Mouse (Mus musculus) hindbrain, embryonic 10.5 days (tissue): Measurements from ENCODE around the gene Ccp110. TPM values are rescaled to one million over a fixed set of nuclear protein-coding genes. Genes with fewer than 3 reads are reported as not detected.
A peak's percentile ranks its signal among the peaks of the same experiment; 100 is the strongest.

Experiments used
- DNase-seq: peaks from one replicate; pipeline ENCODE4 v3.0.0-alpha.2; 2017; ENCODE audit warnings: low spot score
- H3K27ac ChIP-seq: fragments of 300-500 bp; sonication (generic); 2 replicates; pipeline ENCODE4 v1.5.1; 2016; ENCODE audit warnings: mild to moderate bottlenecking, moderate library complexity
- H3K27me3 ChIP-seq: fragments of 300-500 bp; sonication (generic); 2 replicates; pipeline ENCODE4 v1.6.1; 2016; ENCODE audit warnings: mild to moderate bottlenecking; ENCODE audit not compliant: poor library complexity, insufficient read depth, severe bottlenecking
- H3K36me3 ChIP-seq: fragments of 300-500 bp; sonication (generic); 2 replicates; pipeline ENCODE4 v1.6.1; 2016; ENCODE audit warnings: mild to moderate bottlenecking, moderate library complexity
- H3K4me1 ChIP-seq: fragments of 300-500 bp; sonication (generic); replicated peaks from 2 replicates; pipeline ENCODE4 v1.6.1; 2016; ENCODE audit warnings: mild to moderate bottlenecking
- H3K4me3 ChIP-seq: fragments of 300-500 bp; sonication (generic); 2 replicates; pipeline ENCODE4 v1.5.1; 2016; ENCODE audit warnings: mild to moderate bottlenecking, moderate library complexity
- H3K9me3 ChIP-seq: fragments of 300-500 bp; sonication (generic); 2 replicates; pipeline ENCODE4 v1.6.1; 2016; ENCODE audit warnings: mild to moderate bottlenecking, moderate library complexity
- WGBS: fragments of 180-500 bp; shearing (Covaris S2); methylation state at CpG from one replicate; pipeline ENCODE4 v1.1.7; 2016; 5-methylcytosine and 5-hydroxymethylcytosine counted together
- polyA plus RNA-seq: library from polyadenylated mRNA; unstranded; fragments of >200 nt; fragmentation: Nextera tagmentation; extraction: Ambion mirVana; gene quantifications from 2 replicates; pipeline ENCODE4 v1.2.1, GENCODE M21; 2016

Gene Ccp110
- polyA plus RNA-seq, 1 experiment from 2014 or later = 28.5 TPM

GRCm38 (mm10) chr7:118738730-118739129, 26.4 kb downstream of the Ccp110 start:
- Histone ChIP-seq H3K9me3 (no peaks in the 10 kb centered on the region), H3K4me3 (no peak overlapping the region), H3K4me1 (peaks cover 16% of the 10 kb centered on the region), H3K27me3 (no peaks in the 10 kb centered on the region), H3K36me3 (peaks cover 38% of the 10 kb centered on the region), H3K27ac (no peak overlapping the region)
- DNase-seq = no peak
- 74% methylated on average over 1 of the region's 1 CpGs for WGBS

DNA sequence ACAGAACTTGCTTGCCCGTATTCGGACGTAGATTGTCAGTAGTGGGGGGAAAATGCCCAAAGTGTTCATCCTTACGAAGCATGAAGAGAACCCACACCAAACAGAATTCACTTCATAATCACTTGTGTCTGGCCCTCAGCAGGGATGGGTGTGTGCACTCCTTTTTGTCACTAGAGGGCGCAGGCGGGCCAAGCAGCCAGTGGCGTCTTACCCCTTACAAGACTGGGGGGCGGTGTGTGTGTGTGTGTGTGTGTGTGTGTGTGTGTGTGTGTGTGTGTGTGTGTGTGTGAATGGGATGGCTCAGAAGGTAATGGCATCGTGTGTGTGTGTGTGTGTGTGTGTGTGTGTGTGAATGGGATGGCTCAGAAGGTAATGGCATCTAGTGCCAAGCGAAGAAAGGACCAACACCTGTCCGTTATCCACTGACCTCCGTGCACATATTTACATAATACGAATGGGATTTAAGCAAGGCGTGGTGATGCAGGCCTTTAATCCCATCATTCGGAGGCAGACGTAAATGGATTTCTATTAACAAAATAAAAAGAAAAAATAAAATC, 27.7 kb downstream of the Ccp110 start, which contains the start of gene Vps35l:
TSS of gene Vps35l (plus strand) at position 252 of the 557 bp plus-strand sequence.
- H3K9me3 ChIP-seq = no peaks in the 10 kb centered on the region
- peak within 1 kb of the TSS; percentile 87 for H3K27ac ChIP-seq
- H3K27me3 ChIP-seq = no peaks in the 10 kb centered on the region
- peaks cover 35% of the 10 kb centered on the region for H3K36me3 ChIP-seq
- peak; percentile 85 for DNase-seq
- H3K4me1 ChIP-seq = peaks cover 16% of the 10 kb centered on the region
- 3% methylated on average over 16 of the region's 16 CpGs for WGBS
- peak within 1 kb of the TSS; percentile 82 for H3K4me3 ChIP-seq

DNA sequence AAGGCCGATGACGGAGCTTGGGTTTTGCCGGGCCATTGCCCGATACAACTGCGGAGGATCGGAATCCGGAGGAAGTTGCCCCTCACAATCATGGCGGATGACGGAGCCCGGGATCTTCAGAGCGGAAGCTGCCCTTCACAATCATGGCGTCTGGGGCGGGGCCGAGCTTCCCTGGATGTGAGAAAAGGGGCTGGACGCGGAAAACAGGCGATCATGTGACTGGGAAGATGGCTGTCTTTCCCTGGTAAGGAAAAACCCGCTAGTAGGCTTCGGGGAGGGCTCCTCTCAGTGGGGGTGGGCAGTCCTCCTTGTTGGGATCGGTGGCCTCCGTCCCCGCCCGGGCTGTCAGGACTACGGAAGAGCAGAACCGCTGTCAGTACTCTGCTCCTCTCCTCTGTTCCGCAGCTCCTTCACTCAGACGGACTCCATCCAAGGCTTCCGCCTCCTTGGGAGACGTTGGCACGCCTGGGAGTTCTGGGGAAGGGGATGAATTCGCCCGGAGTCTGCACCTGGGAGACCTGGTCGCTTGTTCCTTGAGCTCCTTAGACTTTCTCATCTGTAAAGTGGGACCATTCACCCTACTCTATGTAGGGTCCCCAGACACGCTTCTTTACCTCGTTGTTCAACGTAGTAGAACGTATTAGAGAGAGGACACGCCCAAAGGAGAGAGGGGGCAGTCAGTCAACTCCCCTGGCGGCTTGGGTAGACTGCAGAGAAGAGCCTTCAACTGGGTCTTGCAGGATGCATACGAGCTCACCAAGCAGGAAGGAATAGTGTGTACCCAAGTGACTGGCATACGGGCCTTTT, 28.4 kb downstream of the Ccp110 start:
- Histone ChIP-seq H3K27me3 (no peaks in the 10 kb centered on the region), H3K36me3 (peaks cover 35% of the 10 kb centered on the region), H3K4me1 (peaks cover 16% of the 10 kb centered on the region), H3K4me3 (peak overlapping the region; percentile 82), H3K9me3 (no peaks in the 10 kb centered on the region), H3K27ac (peak overlapping the region; percentile 87)
- peak; percentile 97 for DNase-seq
- WGBS = 3% methylated on average over 41 of the region's 41 CpGs

DNA sequence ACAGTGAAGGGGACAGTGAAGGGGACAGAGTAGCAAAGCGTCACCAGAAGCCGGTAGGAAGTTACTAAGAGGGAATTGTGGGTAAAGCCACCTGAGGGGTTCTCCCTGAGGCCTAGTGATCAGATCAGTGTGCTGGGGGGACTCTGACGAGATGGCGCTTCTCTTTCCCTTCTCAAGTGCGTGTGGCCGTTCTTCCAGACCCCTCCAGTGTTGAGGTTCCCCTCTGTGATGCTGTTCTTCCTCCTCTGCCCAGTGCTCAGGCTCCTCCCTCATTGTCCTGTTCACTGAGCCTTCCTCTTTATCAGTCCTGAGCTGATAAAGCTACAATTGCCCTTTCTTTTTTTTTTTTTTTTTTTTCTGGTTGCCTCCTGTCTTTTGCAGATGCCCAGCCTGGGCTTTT, 29.9 kb downstream of the Ccp110 start:
- Histone ChIP-seq H3K36me3 (peaks cover 38% of the 10 kb centered on the region), H3K27ac (no peak overlapping the region), H3K9me3 (no peaks in the 10 kb centered on the region), H3K4me3 (no peak overlapping the region), H3K27me3 (no peaks in the 10 kb centered on the region), H3K4me1 (peaks cover 16% of the 10 kb centered on the region)
- 86% methylated on average over 6 of the region's 6 CpGs for WGBS
- DNase-seq = no peak

GRCm38 (mm10) chr7:118744766-118745165, 32.4 kb downstream of the Ccp110 start:
- Histone ChIP-seq H3K36me3 (peaks cover 59% of the 10 kb centered on the region), H3K9me3 (no peaks in the 10 kb centered on the region), H3K27me3 (no peaks in the 10 kb centered on the region), H3K4me3 (no peak overlapping the region), H3K27ac (no peak overlapping the region), H3K4me1 (peaks cover 16% of the 10 kb centered on the region)
- no peak for DNase-seq
- 93% methylated on average over 5 of the region's 5 CpGs for WGBS

DNA sequence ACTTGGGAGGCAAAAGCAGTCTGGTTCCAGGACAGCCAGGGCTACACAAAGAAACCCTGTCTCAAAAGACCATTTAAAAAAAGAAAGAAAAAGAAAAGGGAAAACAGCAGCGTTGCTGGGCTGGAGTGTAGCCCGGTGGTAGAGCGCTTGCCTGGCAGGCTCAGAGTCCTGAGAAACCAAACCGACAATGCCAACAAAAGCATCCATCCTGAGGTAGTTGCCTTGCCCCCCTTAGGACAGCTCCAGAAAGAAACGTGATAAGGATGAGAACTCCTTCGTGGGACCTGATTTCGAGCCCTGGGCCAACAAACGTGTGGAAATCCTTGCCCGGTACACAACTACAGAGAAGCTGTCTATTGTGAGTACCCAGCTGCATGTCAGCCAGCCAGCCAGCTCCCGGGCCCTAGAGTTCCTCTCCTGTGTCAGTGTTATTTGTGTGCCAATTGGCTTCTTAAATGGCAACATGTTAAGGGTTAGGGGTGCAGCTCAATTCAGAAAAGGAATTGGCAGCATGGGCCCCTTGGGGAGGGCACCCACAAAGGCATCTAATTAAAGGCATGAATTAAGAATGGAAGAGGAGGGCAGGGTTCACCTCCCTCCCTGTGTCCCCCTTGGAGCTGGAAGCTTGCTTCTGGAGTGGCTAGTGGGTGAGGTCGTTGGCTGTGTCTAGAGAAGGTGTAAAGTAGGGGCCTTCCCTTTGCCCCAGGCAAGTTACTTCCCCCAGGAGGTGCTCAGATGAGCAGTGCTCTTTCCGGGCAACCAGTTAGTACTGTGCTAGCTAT, 35.7 kb downstream of the Ccp110 start:
- no peaks in the 10 kb centered on the region for H3K4me1 ChIP-seq
- H3K27ac ChIP-seq = no peak overlapping the region
- no peak for DNase-seq
- 89% methylated on average over 12 of the region's 12 CpGs for WGBS
- H3K9me3 ChIP-seq = no peaks in the 10 kb centered on the region
- peaks cover 88% of the 10 kb centered on the region for H3K36me3 ChIP-seq
- no peak overlapping the region for H3K4me3 ChIP-seq
- H3K27me3 ChIP-seq = no peaks in the 10 kb centered on the region

DNA sequence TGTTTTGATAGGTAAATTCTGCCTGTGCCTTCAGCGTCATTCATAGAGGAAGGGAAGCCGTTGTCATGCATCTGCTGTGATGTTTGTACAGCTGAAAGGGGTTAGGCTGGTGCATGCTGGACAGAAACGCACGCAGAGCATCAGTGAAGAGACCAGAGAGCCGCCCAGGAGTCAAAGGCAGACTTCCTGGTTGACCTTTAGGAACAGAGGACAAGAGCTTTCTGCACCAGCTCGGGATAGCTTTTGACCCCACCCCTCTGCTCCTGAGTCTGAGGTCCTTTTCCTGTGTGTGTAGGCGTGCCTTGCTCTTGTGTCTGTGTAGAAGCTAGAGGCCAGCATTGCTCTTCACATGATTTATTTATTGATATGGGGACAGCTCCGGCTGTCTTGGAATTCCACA, 37.4 kb downstream of the Ccp110 start:
- WGBS = 70% methylated on average over 8 of the region's 8 CpGs
- Histone ChIP-seq H3K27me3 (no peaks in the 10 kb centered on the region), H3K36me3 (peaks cover 95% of the 10 kb centered on the region), H3K4me3 (no peak overlapping the region), H3K9me3 (no peaks in the 10 kb centered on the region), H3K27ac (no peak overlapping the region), H3K4me1 (no peaks in the 10 kb centered on the region)
- DNase-seq = no peak

GRCm38 (mm10) chr7:118751625-118752024, 39.3 kb downstream of the Ccp110 start:
- H3K27me3 ChIP-seq = no peaks in the 10 kb centered on the region
- no peak overlapping the region for H3K4me3 ChIP-seq
- no peak overlapping the region for H3K27ac ChIP-seq
- peaks cover 94% of the 10 kb centered on the region for H3K36me3 ChIP-seq
- H3K9me3 ChIP-seq = no peaks in the 10 kb centered on the region
- no peak for DNase-seq
- WGBS = 91% methylated on average over 7 of the region's 7 CpGs
- no peaks in the 10 kb centered on the region for H3K4me1 ChIP-seq

- no peak for DNase-seq
- 85% methylated on average over 7 of the region's 7 CpGs for WGBS
- H3K4me1 ChIP-seq = no peaks in the 10 kb centered on the region
- H3K36me3 ChIP-seq = peaks cover 75% of the 10 kb centered on the region
- no peak overlapping the region for H3K4me3 ChIP-seq
- no peaks in the 10 kb centered on the region for H3K9me3 ChIP-seq
- H3K27me3 ChIP-seq = no peaks in the 10 kb centered on the region
- H3K27ac ChIP-seq = no peak overlapping the region
These were observed 43.4 kb downstream of the Ccp110 start for GRCm38 (mm10) chr7:118755756-118756155.

DNA sequence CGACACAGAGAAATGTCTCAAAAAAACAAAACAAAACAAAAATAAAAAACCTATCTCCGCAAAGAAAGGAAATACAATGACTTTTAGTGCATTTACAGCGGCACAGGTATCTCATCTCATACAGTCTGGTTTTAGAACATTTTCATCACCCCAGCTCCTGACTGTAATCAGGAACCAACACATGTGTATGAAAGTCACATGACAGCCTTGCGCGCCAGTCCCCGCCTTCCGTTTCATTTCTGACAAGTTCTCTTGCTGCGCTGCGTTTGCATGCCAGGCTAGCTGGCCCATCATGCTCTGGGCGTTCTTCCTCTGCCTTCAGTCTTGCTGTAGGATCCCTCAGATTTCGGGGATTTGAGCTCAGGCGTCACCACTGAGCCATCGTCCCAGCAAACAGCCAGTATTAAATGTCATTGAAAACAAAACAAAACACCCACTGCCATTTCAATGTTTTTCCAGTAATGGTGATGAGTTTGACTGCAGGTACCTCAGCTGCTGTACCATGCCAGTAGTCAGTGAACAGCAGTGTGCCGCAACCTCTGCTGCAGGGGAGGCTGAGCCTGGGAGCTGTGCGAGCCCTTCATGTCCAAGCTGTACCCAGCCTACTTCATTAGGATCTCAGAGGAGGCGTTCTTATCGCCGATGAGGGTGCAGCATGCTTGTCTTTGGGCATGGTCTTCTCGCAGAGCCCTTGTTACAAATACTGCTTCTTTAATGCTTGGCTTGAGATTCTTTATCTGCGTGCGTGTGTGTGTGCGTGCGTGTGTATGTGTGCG, 44.3 kb downstream of the Ccp110 start:
- 94% methylated on average over 24 of the region's 24 CpGs for WGBS
- Histone ChIP-seq H3K4me1 (no peaks in the 10 kb centered on the region), H3K27ac (no peak overlapping the region), H3K27me3 (no peaks in the 10 kb centered on the region), H3K9me3 (no peaks in the 10 kb centered on the region), H3K4me3 (no peak overlapping the region), H3K36me3 (peaks cover 79% of the 10 kb centered on the region)
- no peak for DNase-seq

- Histone ChIP-seq H3K4me3 (no peak overlapping the region), H3K27ac (no peak overlapping the region)
These were observed 46.0 kb downstream of the Ccp110 start for GRCm38 (mm10) chr7:118758369-118758768.

DNA sequence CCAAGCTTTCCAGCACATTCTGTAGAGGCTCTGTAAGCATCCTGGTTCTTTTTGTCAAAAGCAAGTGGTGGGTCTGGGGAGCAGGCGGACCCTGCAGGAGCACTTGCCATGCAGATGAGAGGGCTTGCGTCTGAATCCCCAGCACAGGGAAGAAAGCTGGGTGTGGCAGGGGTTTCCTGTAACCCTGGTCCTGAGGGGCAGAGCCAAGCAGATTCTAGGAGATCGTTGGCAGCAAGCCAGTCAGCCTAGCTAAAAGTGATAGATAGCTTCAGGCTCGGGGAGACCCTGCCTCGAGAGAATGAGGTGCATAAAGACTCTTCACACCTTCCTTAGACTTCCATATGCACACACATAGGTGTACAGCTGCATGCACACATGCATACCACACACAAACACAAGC, 47.0 kb downstream of the Ccp110 start:
- H3K27me3 ChIP-seq = no peaks in the 10 kb centered on the region

More at GRCm38 (mm10) chr7:118758369-118758768, 46.0 kb downstream of the Ccp110 start:
- Histone ChIP-seq H3K36me3 (peaks cover 78% of the 10 kb centered on the region), H3K9me3 (no peaks in the 10 kb centered on the region), H3K4me1 (no peaks in the 10 kb centered on the region), H3K27me3 (no peaks in the 10 kb centered on the region)
- no peak for DNase-seq
- WGBS = 69% methylated on average over 4 of the region's 4 CpGs

More for the DNA sequence above, 47.0 kb downstream of the Ccp110 start:
- no peak overlapping the region for H3K27ac ChIP-seq
- no peak overlapping the region for H3K4me3 ChIP-seq
- no peak for DNase-seq
- no peaks in the 10 kb centered on the region for H3K9me3 ChIP-seq
- peaks cover 79% of the 10 kb centered on the region for H3K36me3 ChIP-seq
- 87% methylated on average over 5 of the region's 5 CpGs for WGBS
- H3K4me1 ChIP-seq = no peaks in the 10 kb centered on the region
